Mouse (Mus musculus): ENCODE data around the gene Tecpr1.

Gene Tecpr1

GRCm38 (mm10) chr5:144207478-144207877 lies 15.9 kb downstream of the Tecpr1 start:
- DNase-seq (ENCODE audit: low read depth, low spot score), result no peak

- DNase-seq (ENCODE audit: low read depth, low spot score), result no peak
Observed at GRCm38 (mm10) chr5:144206069-144206468, 17.3 kb downstream of the Tecpr1 start.

DNA sequence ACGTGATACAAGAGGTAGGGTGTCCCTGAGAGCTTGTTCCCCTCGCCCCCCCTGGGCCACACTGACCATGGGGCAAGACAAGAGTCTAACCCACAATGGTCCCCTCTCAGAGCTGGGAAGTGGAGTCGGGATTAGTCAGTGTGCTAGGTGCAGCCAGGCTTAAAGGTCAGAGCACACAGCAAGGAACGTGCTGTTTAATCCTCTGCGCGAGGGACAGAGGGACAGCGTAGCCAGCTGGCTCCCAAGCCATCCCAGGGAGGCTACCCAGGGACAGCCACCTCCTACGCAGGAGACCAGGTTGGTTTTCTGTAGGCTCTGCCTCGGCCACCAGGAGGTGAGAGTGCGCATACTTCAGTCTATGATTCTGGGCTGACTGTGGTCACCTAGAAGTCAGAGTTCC lies 18.5 kb downstream of the Tecpr1 start:
- DNase-seq (ENCODE audit: low read depth, low spot score), result no peak

GRCm38 (mm10) chr5:144204303-144204702 lies 19.1 kb downstream of the Tecpr1 start:
- DNase-seq (ENCODE audit: low read depth, low spot score), result no peak

DNA sequence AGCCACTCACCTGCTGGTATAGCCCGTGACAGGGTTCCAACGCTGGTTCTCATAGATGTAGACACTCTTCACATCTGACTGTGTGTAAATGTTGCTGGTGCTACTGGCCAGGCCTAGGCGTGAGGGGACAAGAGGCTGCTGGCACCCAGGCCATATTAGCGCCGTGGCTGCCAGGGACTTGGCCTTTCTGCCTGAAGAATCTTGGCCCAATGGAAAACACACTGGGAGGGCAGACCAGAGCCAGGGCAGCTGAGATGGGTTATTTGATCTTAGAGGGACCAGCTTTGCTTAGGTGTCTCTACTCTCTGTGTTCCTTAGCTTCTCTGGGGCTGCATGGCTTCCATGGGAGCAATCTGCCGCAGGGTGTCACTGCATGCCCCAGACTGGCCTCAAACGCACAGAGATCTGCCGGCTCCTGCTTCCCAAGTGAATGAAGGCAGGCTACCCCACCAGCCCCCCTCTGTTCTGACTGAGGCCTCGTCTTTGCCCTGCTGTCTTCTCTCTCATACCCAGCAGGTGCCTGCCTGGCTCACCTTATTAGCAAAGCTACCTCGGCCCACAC lies 19.9 kb downstream of the Tecpr1 start:
- DNase-seq (ENCODE audit: low read depth, low spot score), result no peak

- DNase-seq (ENCODE audit: low read depth, low spot score), result no peak
Observed at GRCm38 (mm10) chr5:144202430-144202829, 21.0 kb downstream of the Tecpr1 start.

DNA sequence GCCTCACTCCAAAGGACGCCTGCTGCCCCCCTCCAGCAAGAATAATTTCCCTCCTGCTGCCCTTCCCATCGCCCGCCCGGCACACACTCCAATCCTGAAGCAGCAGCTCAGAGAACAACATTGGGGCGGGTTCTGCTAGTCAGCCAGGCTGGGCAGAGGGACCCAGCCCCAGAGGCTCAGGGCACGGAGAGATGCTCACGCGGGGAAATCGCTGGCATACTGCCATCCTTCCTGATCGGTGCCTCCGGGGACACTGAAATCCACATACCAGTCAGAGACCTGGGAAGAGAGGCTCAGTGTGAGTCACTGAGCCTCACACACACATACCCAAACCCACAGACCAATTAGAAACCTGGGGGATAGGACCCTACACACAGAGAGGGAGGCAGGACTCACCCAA lies 22.8 kb downstream of the Tecpr1 start:
- no peak for DNase-seq (ENCODE audit: low read depth, low spot score)

DNA sequence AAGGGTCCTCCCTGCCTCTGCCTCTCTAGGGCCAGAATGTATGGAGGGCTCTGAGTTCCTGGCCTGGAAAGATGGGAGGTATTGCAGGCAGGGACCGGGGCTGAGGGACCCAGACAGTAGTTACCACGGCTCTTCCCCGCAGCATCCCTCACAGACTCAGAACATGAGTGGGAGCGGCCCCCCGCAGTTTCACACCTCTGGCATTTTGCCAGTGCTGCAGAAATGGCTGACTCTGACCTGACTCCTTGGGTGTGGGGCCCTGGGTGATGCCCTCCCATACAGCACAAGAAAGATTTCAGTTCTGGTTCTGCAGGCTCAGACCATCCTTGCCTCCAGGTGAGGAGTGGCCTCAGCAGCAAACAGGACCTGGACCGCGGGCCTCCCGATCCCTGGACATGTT lies 27.8 kb downstream of the Tecpr1 start:
- DNase-seq (ENCODE audit: low read depth, low spot score), result no peak

GRCm38 (mm10) chr5:144194416-144194815 lies 29.0 kb downstream of the Tecpr1 start:
- no peak for DNase-seq (ENCODE audit: low read depth, low spot score)

- no peak for DNase-seq (ENCODE audit: low read depth, low spot score)
Observed at GRCm38 (mm10) chr5:144192673-144193072, 30.7 kb downstream of the Tecpr1 start.

DNA sequence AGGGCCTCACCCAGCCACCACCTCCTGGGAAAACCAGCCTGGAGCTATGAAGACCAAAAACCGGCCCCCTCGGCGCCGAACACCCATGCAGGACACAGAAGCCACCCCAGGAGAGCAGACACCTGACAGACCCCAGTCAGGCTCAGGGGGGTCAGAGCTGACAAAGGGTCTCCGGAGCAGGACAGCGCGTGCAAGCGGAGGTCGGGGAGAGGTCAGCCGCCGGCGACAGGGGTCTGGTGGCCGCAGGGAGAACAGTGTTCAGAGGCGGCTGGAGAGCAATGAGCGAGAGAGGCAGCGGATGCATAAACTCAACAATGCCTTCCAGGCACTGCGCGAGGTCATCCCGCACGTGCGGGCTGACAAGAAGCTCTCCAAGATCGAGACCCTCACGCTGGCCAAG lies 32.4 kb downstream of the Tecpr1 start:
- DNase-seq (ENCODE audit: low read depth, low spot score), result no peak

GRCm38 (mm10) chr5:144189950-144190583 lies 33.3 kb downstream of the Tecpr1 start, which contains the start of gene Bhlha15:
TSS of gene Bhlha15 (plus strand) at chr5:144190286.
- DNase-seq (ENCODE audit: low read depth, low spot score), result no peak

DNA sequence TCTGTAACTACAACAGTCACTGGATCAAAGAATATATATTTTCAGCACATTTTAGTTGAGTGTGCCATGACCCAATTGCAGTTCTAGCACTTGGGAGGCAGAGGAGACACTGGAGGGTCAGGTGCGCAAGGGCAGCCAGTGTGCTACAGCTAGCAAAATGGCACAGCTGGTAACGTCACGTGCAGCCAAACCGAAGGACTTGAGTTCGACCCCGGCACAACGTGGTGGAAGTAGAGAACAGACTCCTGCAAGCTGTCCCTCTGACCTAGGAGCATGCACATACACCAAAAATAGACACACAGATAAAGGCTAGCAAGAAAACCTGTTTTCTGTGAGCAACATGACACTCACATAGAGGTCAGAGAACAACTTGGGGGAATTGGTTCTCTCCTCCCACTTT lies 34.1 kb downstream of the Tecpr1 start:
- DNase-seq (ENCODE audit: low read depth, low spot score), result no peak

GRCm38 (mm10) chr5:144188422-144188821 lies 35.0 kb downstream of the Tecpr1 start:
- no peak for DNase-seq (ENCODE audit: low read depth, low spot score)

DNA sequence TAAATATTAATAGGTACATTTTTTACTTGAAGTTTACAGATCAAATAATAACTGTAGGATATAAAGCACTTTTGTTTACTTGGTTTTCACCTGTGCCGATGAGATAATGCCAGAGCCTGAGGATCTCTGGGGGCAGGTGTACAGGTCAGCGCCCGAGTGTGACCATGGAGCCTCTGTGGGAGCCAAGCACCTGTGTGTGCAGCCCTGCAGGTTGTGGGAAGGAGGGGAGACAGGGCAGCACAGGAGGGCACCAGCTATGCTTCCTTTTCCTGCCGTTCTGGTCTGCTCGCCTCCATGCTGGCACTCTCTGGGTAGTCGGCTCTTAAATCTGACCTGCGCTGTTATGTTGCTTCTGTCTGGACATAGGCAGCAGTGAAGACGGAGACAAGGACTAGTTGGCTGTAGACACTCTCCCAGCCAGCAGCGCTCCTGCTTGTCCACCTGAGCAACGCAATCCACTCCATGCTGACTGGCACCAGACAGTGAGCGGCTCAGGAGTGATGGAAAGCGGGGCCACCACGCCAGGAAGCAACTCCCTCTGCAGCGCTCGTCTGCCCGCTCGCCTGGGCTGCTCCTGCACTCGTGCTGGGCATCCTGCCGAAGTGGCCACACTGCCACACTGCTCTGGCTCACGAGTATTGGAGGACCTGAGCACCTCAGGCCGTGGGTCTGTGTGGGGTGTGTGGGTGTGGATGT lies 38.9 kb downstream of the Tecpr1 start:
- DNase-seq (ENCODE audit: low read depth, low spot score), result no peak

GRCm38 (mm10) chr5:144183647-144184335 lies 39.6 kb downstream of the Tecpr1 start:
- no peak for DNase-seq (ENCODE audit: low read depth, low spot score)

DNA sequence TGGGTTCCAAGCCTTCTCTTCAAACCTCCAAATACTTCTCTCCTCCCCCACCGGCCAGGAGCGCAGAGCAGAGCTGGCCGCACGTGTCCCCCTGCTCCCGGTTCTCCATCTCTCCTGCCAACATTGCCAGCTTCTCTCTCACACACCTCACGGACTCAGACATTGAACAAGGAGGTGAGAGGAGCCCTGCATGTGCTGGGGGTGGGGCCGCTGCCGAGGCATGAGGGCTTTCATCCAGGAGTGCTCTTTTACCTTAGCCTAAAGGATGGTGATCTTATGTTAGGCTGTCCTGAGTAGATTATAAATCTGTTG lies 40.2 kb downstream of the Tecpr1 start:
- no peak for DNase-seq (ENCODE audit: low read depth, low spot score)

DNA sequence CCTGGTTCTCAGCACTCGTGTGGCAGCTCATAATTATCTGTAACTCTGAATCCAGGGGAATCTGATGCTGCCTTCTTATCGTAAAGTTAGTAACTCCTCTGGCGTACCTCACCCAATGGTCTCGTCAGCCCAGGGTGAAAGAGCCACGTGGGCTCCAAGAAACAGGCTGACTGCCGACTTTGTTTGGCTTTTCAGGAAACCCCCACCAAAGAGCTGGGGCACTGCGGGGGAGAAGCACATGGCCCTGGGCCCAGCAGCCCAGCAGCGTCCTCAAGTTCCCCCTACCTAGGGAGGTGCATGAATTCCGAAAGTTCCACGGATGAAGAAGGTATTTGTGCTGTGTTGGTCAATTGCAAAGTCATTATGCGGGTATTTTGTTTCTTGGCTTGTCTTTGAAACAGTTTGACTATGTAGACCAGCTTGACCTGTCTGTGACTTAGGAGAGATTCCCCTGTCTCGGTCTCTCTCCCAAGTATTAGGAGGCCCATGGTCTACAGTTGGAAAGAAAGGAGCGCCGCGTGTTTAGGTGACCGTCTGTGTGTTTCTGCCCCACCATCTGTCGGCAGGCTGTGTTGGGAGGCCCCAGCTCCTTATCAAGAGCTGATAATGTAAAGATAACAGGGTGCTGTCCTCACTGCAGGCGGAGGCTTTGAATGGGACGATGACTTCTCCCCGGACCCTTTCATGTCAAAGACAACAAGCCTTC lies 40.7 kb downstream of the Tecpr1 start:
- no peak for DNase-seq (ENCODE audit: low read depth, low spot score)

DNA sequence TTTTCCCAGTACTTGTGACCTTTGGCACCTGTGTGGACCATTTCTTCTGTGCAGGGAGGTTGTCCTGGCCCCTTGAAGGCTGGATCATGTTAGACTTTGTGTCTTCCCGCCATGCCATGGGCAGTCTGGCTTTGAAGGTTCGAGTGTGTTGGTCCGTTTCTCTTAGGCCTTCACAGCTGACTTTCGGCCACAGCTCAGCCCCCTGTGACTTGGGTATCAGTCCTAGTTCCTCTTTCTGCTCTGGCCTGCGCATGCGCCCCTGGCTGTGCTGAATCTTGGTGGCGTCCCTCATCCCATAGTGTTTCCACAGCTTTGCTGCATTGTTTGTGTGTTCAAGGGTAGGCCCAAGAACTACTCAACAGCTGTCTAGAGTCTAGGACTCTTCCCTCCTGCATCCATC lies 42.2 kb downstream of the Tecpr1 start:
- DNase-seq (ENCODE audit: low read depth, low spot score), result no peak

DNA sequence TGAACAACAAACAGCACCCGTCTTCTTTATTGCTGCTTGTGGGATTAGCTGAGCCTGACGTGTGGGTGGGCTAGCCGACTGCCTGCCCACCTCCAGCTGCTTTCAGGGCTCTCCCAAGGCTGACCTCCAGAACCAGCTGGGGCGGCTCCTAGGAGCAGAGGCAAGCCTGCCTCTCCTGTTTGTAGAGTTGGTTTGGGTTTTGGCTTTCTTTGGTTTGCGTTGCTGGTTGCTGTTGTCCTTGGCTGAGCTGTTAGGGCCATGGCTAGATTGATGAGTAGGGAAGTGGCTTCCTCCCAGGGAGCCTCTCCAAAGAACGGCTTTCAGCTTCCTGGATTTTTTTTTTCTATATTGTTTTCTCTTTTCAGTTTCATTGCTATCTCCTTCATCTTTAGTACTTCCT lies 45.2 kb downstream of the Tecpr1 start:
- no peak for DNase-seq (ENCODE audit: low read depth, low spot score)

DNA sequence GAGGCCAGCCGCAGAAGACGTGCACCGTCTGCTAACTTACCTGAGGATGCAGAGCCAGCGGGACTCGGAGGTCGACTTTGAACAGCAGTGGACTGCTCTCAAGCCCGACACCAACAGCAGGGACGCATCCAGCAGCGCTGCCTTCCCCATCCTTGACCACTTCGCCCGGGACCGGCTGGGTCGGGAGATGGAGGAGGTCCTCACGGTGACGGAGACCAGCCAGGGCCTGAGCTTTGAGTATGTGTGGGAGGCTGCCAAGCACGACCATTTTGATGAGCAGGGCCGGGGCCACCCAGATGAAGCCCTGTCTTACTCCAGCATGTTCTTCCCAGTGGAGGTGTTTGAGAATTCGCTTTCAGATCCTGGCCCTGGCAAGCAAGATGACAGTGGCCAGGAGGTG lies 49.8 kb downstream of the Tecpr1 start:
- no peak for DNase-seq (ENCODE audit: low read depth, low spot score)
